22 mouse cellular contexts compared by ENCODE assay signal in the genomic region with DNA sequence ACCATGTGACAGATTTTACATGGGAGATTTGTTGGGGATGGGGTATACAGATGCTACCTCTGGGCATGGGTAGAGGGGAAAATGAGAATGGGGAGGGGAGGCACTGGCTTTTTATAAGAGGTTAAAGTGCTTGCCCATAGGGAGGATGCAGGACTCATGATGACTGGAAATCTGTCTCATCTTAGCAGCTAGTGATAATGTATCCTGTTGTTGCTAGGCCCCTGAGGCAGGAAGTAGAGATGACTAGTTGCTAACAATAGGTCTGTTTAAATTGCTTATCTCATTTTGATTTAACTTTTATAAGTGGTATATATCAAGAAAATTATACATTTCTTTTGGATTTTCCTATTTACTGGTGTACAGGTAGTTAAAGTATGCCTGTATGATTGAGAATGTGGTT. TPM values are rescaled to one million over a fixed set of nuclear protein-coding genes. Genes with fewer than 3 reads are reported as not detected.
"Had no signal": no experiment of that assay in that cellular context is flagged by ENCODE, and none has a peak within 500 bp of the region (broad histone marks: within the 10 kb centered on the region; RNA-seq: fewer than 3 reads in every experiment).

No protein-coding gene starts in this region.

- ATAC-seq: hindbrain, embryonic 16.5 days; intestine, embryonic 15.5 days; intestine, postnatal 0 days; liver, embryonic 12.5 days had no signal

- DNase-seq: gastrocnemius, postnatal 14 days; gastrocnemius, postnatal 36 days; heart, adult 11 months; heart, adult 2 months; heart, postnatal 14 days; heart, postnatal 4 days; kidney, adult 18-20 months; kidney, adult 8-10 months; kidney, postnatal 10 days; kidney, postnatal 25 days; kidney, postnatal 4 days; layer of hippocampus, adult 9-11 months; layer of hippocampus, postnatal 36 days; left cerebral cortex, postnatal 4 days had no signal

RNA-seq across cellular contexts. Expression of a gene that starts 13.7 kb away (rescaled TPM):
- total RNA-seq: gastrocnemius, adult 8-10 months; heart, adult 2 months; left cerebral cortex, adult 18-20 months; left cerebral cortex, postnatal 25 days had no signal
- polyA plus RNA-seq: heart, adult 2 months; liver, adult 2 months had no signal
